Mouse (Mus musculus) large intestine, adult 2 months (tissue): ENCODE results near the gene Heatr5a. TPM values are rescaled to one million over a fixed set of nuclear protein-coding genes. Genes with fewer than 3 reads are reported as not detected.
A peak's percentile ranks its signal among the peaks of the same experiment; 100 is the strongest.

ENCODE experiments used
- DNase-seq: peaks from one replicate; pipeline ENCODE4 v3.0.0-alpha.2; 2012; ENCODE audit warnings: low read depth, low spot score
- WGBS: fragments of 180-500 bp; shearing (Covaris S2); methylation state at CpG from one replicate; pipeline ENCODE4 v1.1.7; 2018; 5-methylcytosine and 5-hydroxymethylcytosine counted together
- polyA plus RNA-seq: library from polyadenylated mRNA; depleted of rRNA; stranded (reverse); fragments of >200 nt; gene quantifications from 2 replicates; pipeline ENCODE4 v1.2.3, GENCODE M21; 2012

Gene Heatr5a
- polyA plus RNA-seq, 1 experiment = 19.4 TPM

DNA sequence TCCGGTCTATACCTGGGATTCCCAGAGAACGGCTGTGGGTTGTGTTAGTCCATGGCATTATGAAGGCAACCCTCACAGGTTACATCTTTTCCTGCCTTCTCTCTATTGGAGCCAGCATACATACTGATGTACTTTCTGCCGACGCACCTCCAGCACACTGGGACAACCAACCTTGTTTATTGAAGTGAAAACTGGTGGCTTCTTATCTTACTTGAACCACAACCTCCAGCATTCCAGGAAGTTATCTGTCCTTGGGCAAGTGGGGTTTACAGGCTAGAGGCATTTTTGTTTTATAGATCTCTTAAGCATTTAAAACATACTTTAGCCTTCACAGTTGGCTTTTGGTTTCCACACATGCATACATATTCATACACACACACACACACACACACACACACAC lies 119.5 kb downstream of the Heatr5a start:
- no peak for DNase-seq
- WGBS = 64% methylated on average over 4 of the region's 4 CpGs

DNA sequence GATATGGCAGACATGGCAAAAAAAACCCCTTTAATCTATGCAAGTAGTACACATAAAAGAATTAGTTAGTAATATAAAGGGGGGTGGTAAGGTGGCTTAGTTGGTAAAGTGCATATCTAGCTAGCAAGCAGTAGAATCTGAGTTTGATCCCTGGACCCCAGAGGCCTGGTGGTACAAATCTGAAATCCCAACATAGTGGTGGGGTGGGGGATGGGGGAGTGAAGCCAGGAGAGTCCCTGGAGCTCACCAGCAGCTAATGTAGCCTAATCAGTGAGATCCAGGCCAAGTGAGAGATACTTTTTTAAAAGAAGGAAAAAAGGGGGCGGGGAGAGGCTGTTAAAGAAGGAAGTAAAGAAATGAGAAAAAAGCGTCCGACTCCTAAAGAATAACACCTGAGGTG lies 120.0 kb downstream of the Heatr5a start:
- no peak for DNase-seq
- WGBS = 87% methylated on average over 3 of the region's 3 CpGs

- 78% methylated on average over 4 of the region's 4 CpGs for WGBS
Measured at GRCm38 (mm10) chr12:51850339-51850738, 120.8 kb downstream of the Heatr5a start.

DNA sequence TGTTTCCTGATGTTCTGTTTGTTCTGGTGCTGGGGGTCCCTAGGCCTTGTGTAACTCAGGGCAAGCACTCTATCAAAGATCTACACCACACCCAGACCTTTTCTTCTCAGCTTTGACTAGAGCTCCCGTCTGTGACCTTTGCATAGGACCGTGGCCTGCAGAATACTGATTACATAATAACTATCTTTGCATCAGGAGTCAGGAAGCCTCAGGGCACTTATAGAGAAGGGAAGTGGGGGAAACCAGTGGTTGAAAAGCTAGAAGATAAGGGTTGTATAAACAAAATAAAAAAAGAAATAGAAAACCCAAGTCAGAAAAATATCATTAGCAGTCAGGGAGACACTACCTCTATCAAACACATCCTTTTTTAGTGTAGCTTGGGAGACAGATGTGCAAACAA lies 121.2 kb downstream of the Heatr5a start:
- 66% methylated on average over 2 of the region's 2 CpGs for WGBS

More at GRCm38 (mm10) chr12:51850339-51850738, 120.8 kb downstream of the Heatr5a start:
- DNase-seq = no peak

DNA sequence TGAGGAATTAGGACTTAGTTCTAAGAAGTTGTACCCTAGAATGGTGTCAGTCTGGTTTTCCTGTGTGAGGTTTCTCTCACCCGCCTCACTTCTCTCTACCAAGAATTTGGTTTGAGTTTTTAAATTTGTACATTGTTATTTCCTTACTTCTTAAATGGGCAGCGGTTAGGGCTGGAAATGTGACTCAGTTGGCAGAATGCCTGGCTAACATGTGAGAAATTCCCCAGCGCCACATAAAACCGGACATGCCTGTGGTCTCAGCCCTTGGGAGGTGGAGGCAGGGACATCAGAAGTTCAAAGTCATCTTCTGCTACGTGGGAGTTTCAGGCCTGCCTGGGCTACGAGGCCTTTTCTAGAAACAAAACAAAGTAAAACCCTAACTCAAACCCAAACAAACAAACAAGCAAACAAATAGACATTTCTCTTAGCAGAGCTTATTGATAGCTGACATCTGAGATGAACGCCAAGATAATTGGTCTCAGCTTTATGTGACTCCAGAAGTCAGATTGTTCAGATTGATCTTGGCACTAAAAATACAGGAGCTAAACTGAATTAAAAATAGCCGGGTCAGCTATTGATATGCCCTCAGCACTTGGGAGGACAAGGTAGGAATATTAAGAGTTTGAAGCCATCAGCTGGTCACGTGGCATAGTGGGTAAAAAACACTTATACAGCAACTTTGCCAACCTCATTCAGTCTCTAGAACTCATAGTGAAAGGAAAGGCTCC lies 123.0 kb downstream of the Heatr5a start:
- no peak for DNase-seq
- WGBS = 58% methylated on average over 9 of the region's 9 CpGs

More for the DNA sequence above, 121.2 kb downstream of the Heatr5a start:
- no peak for DNase-seq

GRCm38 (mm10) chr12:51845261-51845660 lies 125.9 kb downstream of the Heatr5a start:
- WGBS = 13% methylated on average over 1 of the region's 1 CpGs
- DNase-seq = no peak

DNA sequence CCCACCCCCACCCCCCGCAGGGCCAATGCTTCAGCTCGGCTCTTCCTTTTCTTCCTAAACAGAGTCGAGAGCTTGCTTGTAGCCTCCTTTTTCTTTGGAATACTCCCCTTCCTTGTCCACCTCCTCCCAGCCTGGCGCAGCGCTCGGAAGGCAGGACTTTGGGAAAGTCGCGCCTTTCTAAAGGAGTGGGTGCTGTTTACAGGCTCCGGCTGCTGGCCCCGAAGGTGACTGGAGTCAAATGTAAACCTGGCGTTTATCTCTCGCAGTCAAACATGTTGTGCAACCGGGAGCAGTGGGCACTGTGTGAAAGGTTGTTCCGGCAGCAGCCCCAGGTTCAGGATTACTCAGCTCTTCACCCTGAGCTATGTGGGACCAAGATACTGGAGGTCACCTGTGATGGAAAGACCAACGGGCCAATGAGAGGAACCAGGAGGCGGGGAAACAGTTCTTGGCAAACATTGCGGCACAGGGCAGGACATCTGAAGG lies 126.3 kb downstream of the Heatr5a start:
- 1% methylated on average over 17 of the region's 17 CpGs for WGBS
- peak; percentile 97 for DNase-seq

DNA sequence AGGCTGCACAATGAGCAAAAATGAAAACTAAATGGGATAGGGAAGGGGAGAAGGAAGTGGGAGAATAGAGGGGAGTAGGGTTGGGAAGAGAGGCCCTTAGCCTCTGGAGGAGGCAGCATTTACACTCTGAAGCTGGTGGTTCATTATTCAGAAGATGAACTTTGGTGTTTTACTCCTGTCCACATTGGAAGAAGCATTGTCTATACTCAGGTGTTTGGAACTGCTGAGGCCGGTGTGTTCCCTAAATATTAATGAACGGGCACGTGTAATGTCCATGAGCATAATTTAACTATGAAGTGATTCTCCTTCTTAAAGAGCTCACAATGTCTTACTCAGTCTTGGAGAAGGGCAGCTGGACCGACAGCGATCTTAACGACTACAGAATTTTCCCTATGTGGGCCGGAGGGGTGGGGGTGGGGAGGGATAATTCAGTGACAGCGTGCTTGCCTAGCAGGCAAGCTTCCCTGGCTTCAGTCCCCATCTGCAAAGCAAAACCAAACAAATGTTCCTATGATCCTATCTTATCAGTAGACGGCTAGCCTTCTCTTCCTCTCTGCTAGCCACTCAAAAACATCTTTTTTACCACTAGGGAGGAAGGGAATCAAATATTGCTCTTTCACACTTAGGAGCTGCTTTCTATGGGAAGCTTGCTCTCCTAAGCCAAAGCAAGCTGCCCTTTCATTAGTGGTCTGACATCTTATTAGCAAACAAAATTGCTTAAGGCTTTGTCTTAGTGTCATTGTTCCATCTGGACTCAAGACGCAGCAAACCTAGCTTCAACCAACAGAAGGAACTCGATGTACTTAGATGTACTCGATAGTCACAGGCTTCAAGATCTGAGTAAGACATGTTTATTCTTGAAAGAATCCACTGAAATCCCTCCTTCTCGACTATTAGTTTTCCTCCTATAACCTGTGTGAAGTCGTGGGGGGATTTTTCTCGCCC lies 127.3 kb downstream of the Heatr5a start:
- DNase-seq = no peak
- 23% methylated on average over 15 of the region's 15 CpGs for WGBS

DNA sequence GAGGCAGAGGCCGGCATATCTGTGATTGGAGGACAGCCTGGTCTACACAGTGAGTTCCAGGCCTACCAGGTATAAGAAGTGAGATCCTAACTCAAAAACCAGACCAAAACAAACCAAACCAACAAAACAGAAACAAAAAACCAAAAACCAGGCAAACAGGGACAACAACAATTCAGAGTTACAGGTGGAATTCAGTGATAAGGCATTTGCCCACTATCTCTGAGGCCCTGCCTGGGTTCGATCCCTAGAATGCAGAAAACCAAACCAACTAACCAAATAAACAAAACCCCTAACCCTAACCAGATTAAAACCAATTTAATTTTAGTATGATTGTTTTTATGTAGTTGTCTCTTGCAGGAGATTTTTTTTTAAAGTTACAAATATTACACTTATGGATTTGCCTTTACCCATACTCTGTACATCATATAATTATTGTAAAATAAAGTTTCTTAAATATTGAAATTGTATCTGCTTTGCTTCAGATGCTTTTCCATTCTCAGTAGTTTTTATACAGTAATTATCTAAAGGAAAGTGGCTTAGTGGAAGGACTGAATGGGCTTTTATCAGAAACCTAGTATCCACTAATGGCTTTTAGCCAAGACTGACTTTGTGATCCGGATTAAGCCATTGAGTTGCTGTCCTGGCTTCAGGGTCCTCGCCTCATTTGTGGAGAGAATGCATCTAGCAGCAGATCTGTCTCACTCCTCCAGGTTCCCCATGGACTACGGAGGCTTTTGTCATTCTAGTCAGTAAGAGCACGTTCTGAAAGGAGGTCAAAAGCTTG lies 128.8 kb downstream of the Heatr5a start:
- 83% methylated on average over 6 of the region's 6 CpGs for WGBS
- no peak for DNase-seq

DNA sequence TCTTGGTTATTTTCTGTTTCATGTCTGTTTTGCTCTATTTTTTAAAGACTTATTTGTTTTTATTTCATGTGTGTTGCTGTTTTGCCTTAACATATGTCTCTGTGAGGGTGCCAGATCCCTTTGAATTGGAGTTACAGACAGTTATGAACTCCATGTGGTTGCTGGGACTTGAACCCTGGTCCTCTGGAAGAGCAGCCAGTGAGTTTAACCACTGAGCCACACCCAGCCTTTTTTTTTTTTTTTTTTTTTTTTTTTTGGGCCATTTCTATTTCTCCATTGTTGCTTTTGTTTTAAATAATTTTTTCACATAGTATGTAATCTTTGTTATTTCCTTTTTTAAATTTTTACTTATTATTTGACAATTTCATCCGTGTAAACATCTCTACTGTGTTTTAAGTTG lies 131.3 kb downstream of the Heatr5a start:
- no peak for DNase-seq
- WGBS = 96% methylated on average over 1 of the region's 1 CpGs

- WGBS = 65% methylated on average over 3 of the region's 3 CpGs
- DNase-seq = no peak
Measured at GRCm38 (mm10) chr12:51835219-51835618, 135.9 kb downstream of the Heatr5a start.

- DNase-seq = no peak
- WGBS = 77% methylated on average over 13 of the region's 13 CpGs
Measured at GRCm38 (mm10) chr12:51831931-51832330, 139.2 kb downstream of the Heatr5a start.

DNA sequence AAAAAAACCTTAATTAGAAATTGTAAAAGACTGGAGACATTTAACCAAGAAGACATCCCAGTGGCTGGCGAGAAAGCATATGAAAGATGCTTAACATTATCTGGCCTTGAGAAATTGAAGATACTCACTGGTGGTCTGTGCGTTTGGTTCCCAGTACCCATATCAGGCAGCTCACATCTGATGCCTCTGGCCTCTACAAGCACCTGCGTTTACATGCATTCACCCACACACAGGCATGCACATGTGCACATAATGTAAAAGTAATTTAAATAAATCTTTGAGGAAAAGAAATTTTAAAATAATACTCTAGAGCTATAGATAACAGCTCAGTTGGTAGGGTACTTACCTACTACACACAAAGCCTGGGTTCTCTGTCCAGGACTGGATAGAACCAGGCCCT lies 139.8 kb downstream of the Heatr5a start:
- 97% methylated on average over 3 of the region's 3 CpGs for WGBS
- DNase-seq = no peak

DNA sequence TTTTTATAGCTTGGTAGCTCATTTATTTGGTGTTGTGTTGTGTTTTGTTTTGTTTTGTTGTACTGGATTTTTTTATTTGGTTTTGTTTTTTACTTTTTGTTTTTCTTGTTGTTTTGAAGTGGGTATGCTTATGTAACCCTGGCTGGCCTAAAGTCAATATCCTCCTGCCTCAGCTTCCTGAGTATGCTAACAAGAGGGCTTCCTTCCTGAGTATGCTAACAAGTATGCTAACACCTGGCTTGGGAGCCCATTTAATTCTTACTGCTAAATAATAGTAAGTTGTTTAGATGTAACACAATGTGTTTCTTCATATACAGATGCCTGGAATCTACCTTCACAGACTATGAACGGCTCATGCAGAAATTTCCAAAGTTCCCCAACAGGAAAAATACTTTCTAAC lies 140.4 kb downstream of the Heatr5a start:
- no peak for DNase-seq
- WGBS = 77% methylated on average over 1 of the region's 1 CpGs

DNA sequence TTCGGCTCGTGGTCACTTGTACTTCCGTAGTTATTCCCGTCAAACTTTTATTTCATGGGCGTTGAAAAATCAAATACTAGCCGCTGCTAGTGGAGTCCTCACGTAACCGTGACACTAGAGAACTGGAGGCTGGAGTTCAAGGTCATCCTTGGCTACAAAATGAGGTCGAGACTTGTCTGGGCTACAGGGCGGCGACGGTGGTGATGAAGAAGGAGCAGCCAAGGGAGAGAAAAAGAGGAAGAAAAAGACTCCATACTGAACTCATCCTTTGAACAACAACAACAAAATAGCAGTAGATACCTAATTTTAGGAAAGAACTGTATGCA lies 141.1 kb downstream of the Heatr5a start:
- WGBS = under 1% methylated on average over 12 of the region's 12 CpGs
- DNase-seq = no peak

DNA sequence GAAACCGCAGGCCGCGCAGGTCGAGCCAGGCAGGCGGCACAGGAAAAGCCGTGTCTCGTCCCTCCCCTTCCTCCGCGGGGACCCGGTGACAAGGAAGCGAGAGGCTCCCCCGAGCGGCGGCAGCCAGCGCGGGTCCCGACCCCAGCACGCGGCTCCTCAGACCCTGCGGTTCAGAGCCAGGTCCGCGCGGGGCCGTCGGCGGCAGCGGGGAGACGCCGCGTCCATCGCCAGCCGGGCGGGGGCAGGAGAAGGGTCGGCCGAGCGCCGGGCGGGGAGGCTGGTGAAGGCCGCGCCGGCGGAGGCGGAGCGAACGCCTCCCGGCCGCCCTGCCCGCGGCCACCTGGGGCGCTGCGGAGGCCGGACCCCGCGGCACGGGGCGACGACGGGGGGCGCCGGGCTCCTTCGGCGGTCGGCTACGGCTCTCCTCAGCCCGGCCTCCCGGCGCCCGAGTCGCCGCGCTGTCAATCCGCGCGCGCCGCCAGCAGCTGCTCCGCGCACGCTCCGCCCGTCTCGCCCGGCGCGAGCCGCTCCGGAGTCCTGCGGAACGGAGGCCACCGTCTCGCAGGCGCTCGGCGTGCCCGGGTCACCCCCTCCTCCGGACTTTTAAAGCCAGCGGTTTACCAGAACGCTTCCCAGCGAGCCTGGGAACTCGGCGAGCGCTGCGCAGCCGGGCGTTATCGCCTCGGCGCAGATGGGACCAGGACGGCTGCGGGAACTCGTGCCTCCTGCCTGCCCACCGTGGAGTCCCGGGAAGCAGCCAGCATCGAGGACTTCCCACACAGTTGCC lies 141.6 kb downstream of the Heatr5a start, which contains the start of gene Hectd1:
Hectd1 (minus strand) TSS at position 247 of the 787 bp plus-strand sequence.
- under 1% methylated on average over 101 of the region's 114 CpGs for WGBS
- no peak for DNase-seq

DNA sequence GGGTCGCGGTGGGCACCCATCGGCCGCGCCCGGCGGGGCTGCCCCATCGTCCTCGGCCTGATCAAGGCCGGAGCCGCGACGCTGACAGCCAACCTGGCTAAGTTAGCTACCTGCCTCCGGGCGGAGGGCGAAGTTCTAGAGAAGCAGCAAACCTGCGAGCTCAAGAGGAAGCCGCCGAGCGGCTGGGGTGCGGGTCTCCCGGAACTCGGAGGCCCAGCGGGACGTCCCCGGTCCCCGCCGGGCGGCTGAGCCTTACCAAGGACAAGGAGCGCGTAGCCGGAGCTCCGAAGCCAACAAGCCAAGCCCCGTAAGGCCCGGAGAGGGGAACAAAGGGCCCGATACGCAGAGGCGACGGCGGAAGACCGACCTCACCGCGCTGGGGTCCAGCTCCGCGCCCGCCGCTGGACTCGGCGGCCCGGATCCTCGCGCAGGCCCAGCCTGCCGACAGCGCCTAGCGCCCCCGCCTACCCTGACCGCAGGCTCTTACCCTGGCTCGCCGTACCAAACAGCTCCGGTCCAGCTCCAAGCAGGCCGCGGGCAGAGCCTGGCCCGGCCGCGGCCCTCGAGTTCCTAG lies 142.3 kb downstream of the Heatr5a start:
- no peak for DNase-seq
- WGBS = under 1% methylated on average over 66 of the region's 66 CpGs

DNA sequence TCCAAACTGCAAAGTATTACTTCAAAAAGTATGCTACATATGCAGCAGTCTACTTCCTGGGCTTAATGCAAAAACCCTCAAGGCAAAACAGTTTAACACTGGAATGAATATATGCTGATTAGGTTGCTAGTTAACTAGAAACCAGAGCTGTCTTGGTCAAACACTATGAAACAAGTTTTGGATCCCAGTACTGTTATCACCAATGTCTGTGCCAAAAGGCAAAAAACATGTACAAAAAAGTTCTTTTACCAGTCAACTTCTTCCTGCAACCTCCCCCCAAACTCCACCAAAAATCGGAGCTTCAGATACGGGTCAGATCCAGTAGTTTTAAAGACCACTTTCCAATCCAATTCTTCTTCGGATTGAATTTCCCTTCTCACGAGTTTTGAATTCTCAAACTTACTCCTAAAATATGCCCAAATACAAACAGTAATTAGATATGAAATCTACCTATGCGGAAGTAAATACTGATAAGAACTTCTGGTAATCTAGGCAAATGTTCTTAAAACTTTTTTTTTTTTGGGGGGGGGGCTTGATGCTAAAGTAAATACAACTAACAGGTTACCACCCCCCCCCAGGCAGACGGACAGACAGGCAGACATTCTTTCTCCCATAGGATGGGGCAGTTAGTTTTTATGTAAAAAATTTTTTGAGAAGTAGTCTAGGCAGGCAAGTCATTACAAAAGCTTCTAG lies 143.0 kb downstream of the Heatr5a start:
- 3% methylated on average over 6 of the region's 6 CpGs for WGBS
- DNase-seq = no peak
